Mouse (Mus musculus) spleen, postnatal 14 days (tissue): Measurements from ENCODE around the gene Ube3c.
"Not testable (repeated sequence)": the region's sequence is repeated elsewhere in the genome, so short reads cannot be mapped to it uniquely, and the experiment has no call there.

Experiments
- DNase-seq, 2 experiments: peaks; one replicate each; pipeline ENCODE4 v3.0.0; 2021 to 2022; ENCODE audit warnings: low spot score in 2 of 2

Ube3c gene

GRCm38 (mm10) chr5:29568848-29569377 lies at the start of gene Ube3c:
Gene Ube3c, plus strand, starts transcription at chr5:29569242.
- peak; percentile 93 to 96 for DNase-seq

GRCm38 (mm10) chr5:29560111-29560510 lies 8.9 kb upstream of the Ube3c start:
- no peak for DNase-seq

DNA sequence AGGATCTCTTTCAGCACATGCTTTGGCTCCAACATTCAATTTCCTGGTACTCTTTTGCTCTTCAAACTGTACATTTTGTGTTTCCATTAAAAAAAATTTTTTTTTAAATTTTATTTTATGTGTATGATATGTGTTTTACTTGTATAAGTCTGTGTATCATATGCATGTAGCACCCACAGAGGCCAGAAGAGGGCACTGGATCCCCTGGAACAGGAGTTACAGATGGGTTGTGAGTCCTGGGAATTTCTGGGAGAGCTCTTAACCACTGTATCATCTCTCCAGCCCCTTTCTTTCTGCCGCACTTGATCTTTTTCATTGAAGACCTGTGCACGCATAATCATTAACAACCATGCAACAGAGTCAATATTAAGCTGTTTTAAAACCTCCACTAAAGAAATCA lies 8.4 kb upstream of the Ube3c start:
- DNase-seq, result no peak

- no peak for DNase-seq
These were observed 587 bp downstream of the Ube3c start for GRCm38 (mm10) chr5:29569378-29570280.

DNA sequence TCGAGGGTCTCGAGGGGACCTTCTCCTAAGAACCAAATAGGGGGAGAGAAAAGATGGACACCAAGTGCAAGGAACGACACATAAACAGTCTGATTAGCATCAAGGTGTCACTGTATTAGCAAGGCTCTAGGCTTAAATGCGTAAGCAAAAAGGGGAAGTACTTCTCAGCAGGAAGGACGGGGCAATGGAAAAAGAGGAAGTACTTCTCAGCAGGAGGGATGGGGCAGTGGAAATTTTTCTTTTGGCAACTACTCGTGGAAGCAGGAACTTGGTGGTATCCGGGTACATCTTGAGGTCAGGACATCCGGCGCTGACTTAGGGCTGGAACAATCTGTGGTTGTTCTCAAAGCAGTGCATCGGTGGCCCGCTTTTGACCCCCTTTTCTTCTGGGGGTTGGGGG lies 5.2 kb downstream of the Ube3c start:
- not testable (repeated sequence) for DNase-seq

DNA sequence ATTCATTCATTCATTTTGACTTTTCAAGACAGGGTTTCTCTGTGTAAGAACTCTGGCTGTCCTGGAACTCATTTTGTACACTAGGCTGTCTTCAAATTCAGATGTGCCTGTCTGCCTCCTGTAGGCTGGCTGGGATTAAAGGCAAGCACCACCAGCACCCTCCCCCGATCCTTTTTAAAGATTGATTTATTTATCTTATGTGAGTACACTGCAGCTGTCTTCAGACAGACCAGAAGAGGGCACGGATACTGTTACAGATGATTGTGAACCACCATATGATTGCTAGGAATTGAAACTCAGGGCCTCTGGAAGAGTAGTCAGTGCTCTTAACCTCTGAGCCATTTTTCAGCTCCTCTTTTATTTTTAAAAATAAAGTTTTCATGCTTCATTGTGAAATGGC lies 6.0 kb downstream of the Ube3c start:
- no peak for DNase-seq

GRCm38 (mm10) chr5:29577795-29578631 lies 9.0 kb downstream of the Ube3c start:
- DNase-seq, result no peak

GRCm38 (mm10) chr5:29583880-29584595 lies 15.0 kb downstream of the Ube3c start:
- DNase-seq, result no peak

GRCm38 (mm10) chr5:29592161-29592560 lies 23.1 kb downstream of the Ube3c start:
- not testable (repeated sequence) for DNase-seq

GRCm38 (mm10) chr5:29606546-29606945 lies 37.5 kb downstream of the Ube3c start:
- no peak for DNase-seq

- no peak for DNase-seq
These were observed 56.6 kb downstream of the Ube3c start for GRCm38 (mm10) chr5:29625610-29626009.

DNA sequence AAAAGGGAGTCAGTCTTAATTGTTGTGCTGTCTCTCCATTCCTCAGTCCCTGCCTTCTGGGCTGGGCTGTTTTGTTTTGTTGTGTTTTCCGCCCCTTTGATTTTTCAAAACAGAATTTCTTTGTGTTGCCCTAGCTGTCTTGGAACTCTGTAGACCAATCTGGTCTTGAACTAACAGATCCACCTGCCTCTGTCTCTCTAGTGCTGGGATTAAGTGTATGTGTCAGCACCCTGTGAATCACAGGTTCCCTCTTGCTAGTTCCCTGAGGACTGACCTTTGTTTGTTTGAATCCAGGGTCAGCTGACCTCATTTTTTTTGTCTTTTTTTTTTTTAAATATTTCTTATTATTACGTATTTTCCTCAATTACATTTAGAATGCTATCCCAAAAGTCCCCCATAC lies 60.9 kb downstream of the Ube3c start:
- no peak for DNase-seq

DNA sequence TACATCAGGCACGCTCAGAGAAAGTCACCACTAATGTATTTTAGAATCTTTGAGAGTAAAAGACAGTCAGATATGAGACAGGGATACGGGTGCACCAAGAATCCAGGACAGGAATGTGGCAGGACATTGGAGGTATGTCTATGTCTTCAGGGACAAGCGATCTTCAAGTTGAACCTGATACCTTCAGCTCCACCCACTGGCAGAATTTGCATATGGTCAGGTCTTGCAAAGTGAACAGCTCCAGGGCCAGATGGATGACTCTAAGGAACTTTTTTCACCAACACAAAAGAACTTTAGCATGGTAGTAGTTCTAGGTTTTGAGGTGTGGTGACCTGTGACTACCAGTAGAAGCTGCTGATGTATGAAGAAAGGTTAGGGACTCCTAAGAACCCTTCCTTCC lies 62.7 kb downstream of the Ube3c start:
- no peak for DNase-seq

DNA sequence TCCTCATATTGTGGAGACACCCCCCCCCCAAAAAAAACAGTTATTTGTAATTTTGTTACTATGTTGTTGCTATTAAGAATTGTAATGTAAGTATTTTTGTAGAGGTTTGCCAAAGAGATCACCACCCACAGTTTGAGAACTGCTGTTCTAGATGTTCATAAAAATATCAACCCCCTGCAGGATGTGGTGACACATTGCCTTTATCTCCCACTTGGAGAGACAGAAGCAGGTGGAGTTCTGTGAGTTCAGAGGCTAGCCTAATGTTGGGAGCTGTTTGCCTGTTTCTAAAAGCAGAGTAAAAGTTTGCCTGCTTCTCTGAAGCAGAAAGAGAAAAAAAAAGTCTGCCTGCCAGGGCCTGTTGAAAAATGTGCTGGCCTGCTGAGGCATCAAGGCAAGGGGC lies 67.3 kb downstream of the Ube3c start:
- no peak for DNase-seq

DNA sequence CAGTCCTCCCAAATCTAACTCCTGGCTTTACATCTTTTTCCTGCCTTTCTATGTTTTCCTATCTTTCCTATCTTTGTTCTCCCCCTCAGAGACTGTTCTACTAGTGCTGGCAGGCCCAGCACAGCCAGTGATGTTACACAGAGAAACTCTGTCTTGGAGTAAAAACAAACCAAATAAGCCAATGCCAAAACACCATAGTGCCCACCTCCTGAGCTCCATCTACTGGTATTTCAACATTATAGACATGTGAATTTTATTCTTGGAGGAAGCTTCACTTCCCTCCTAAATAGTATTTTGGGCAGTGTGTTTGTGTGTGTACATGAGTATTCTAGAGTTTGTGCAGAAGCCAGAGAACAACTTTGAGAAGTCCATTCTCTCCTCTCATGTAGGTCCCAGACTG lies 67.8 kb downstream of the Ube3c start:
- DNase-seq, result no peak

GRCm38 (mm10) chr5:29641124-29641884 lies 72.3 kb downstream of the Ube3c start:
- DNase-seq, result no peak

DNA sequence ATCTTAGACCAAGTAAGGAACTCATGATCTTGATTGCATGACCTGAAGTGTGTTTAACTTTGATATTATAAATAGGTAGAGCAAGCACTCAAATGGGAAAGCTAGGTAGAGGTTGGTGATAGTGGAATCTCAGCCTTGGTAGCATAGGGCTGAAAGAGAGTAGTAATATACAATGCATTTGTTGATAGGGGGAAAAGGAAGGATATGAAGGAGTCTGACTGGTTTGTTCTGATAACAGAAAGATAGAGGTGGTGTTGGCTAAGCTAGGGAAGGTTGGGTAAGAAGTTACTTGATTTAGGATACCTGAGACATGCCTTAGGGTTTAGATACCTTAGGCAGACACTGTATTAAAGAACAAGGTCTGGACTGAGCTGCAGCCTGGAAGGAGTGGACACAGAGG lies 82.7 kb downstream of the Ube3c start:
- DNase-seq, result no peak

DNA sequence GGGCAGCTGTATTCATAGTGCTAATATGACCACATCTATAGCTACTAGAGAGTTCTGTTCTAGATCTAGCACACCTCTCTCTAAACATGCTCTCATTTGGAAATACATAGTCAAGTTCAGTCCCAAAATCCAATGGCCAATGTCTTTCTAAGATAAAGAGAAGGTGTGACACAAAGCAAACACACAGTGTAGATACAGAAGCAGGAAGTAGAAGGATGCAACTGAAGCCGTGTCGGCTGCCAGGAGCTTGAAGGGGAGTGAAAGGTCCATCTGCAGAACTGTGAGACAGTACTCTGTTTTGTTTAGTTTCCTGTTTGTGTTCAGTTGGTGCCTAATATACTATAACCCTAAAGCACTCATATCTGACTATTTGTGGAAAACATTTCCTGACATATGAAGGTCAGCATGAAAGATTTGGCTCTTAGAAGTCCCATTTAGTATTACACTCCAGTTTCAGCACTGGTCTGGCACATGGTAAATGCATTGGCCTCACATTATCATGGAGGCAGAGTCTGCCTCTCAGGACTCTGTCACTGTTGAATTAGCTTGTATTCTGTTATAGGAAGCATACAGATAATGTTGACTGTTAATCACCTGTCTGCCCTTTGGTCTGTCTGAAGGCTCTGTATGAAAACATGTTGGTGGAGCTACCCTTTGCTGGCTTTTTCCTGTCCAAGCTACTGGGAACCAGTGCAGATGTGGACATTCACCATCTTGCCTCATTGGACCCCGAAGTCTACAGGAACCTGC lies 88.7 kb downstream of the Ube3c start:
- no peak for DNase-seq

GRCm38 (mm10) chr5:29661246-29661645 lies 92.2 kb downstream of the Ube3c start:
- not testable (repeated sequence) for DNase-seq

GRCm38 (mm10) chr5:29665391-29665790 lies 96.3 kb downstream of the Ube3c start:
- DNase-seq, result no peak
